Mouse (Mus musculus): ENCODE measurements around the gene Adamtsl5. TPM values are rescaled to one million over a fixed set of nuclear protein-coding genes. Genes with fewer than 3 reads are reported as not detected.

Gene Adamtsl5
- total RNA-seq, 2 experiments from 2014 or later, result 27.4 to 38.1 TPM

DNA sequence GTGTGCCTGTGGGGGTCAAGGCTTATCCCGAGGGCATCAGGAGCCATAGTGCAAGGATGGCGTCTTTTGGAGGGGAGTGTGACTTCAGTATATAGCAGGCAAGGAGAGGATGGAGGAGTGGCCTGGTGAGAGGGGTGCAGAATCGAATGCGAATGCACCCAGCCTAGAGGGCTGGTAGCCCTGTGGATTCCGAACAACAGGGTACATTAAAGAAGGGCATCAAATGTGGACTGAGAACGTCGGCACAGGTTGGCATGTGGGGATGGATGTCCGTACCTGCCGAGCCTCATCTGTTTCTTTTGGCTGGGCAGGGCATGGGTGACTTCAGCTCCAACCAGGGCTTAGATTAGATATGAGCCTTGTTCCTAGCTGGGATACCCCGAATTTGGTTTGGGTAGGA lies 48.4 kb downstream of the Adamtsl5 start:
- no peak for DNase-seq
- intact Hi-C loops (cut with DNase I), result no loop called here

DNA sequence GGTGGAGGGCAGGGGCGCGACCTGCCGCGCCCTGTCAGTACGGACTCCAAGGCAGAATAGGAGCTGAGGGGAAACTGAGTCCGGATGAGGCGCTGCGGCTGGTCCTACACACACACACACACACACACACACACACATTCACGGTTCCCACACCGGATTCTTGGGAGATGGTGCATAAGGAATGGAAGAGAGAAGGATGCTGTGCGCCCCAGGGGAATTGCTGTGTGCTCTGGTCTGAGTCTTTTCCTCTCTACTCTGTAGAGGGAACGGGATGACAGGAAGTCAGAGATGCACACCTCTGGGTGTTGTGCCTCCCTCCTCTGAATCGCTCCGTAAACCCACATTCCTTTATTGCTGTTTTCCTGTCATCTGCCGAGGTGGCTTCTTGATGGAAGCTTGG lies 48.9 kb downstream of the Adamtsl5 start:
- DNase-seq, result no peak
- intact Hi-C loops (cut with DNase I), result no loop called here

DNA sequence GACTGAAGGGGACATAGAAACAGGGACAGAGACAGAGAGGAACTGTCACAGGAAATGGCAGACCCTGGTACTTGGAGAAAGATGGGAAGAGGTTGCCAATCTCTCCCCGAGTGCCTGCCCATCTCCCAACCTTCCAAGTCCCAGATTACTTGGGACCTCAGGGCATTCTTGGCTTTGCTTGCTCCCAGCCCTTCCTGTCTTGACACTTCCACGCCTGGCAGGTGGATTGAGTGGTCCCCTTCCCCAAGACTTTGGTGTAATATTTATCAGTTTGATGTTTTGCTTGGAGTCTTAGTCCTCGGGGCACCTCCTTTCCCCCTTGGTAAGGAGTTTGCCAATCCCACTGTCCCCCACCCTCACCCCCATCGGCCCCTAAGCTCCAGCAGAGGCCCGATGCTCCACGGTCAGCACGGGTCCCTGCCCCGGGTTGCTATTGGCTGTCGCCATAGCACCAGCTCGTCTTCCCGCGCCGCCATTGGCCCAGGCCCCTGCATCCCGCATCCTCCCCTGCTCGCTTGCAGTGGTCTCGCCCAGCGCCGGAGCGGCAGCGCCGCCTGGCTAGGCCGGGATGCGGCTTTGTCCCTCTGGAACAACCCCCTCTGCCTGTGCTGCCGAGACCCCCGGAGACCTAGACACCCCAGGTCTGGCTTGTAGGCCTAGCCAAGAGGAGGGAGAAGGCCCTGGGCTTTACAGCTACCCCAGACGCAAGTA lies 49.5 kb downstream of the Adamtsl5 start:
- no peak for DNase-seq
- intact Hi-C loops (cut with DNase I), result no loop called here

DNA sequence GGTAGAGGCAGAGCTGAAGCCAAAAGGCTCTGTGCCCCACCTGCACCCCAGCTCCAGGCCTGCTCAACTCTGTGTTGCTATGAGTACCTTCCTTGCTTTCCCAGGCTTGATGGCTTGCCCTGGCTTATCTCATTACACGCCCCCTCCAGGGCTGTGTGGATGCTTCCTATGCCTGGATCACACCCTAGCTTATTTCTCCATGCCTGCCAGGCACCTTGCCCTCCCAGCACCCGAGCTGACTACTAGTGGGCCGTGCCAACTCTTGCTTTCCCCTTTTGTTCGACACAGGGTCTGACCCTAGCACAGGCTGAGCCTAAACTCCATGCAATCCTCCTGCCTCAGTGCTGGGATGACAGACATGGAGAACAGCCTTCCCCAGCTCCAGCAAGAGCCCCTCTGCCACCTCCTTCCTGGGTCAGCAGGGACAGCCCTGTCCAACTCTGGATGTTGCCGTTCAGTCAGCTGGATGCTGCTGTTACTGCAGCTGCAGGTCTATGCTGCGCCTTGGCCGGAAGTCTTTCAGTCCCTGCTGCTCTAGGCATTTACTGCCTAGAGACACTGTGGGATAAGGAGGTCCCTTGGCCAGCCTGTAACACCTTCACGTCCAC lies 50.6 kb downstream of the Adamtsl5 start:
- no peak for DNase-seq
- intact Hi-C loops (cut with DNase I), result no loop called here

DNA sequence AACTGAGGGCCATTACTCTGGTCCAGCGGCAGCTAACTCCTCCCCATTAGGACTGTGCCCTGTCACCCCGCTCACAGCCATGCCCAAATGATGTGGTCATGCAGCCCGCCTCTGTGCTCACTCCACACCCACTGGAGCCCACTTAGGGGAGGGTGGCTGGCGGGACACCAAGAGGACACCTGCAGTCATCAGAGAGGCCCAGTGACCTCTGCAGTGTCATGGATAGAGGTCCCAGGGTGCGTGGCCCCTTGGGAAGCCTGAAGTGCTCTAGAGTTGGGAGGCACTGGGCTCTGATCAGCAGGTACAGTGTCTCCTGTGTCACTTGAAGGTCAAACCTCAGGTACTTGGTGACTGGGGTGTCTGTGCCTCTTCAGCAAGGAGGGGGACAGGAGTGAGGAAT lies 51.4 kb downstream of the Adamtsl5 start:
- no peak for DNase-seq
- intact Hi-C loops (cut with DNase I), result no loop called here

DNA sequence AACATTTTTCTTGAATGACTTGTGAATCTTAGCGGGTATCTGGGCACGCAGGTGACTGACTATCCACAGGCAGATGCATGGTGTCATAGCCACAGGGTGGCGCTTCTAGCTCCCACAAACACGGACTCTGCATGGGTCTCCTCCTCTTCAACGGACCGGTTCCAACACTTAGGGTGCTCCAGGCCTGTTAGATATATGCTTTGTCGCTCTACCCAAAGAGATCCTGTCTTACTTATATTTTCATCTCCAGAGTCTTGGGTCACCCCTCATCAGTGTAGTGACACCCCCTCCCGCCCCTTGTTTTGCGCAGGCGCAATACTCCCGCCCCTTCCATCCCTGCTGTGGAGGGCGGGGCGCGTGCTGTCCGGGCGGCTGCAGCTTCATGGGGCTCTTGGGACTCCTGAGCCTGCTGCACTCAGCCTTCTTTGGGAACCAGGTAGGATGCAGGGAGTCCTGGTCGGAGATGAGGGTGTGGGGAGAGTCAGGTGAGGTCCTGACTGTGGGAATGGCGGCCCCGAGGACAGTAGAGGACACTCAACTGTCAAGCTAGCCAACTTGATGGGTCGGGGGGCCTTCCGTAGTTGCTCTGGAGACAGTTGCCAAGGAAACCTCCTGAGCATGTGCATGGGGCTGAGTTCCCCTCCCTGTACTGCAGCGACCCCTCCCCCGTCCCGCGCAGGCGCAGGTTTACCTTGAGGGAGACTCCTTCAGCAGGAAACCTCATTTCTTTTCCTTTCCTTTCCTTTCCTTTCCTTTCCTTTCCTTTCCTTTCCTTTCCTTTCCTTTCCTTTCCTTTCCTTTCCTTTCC lies 52.4 kb downstream of the Adamtsl5 start, which contains the start of gene Apc2:
Apc2 (plus strand) TSS at position 360 of the 808 bp plus-strand sequence.
- intact Hi-C loops (cut with DNase I), result loop anchor here (1.0 kb wide), 2 partner anchors 53 to 78 kb away; no protein-coding TSS in a partner anchor
- peak; percentile 66 to 72 for DNase-seq

DNA sequence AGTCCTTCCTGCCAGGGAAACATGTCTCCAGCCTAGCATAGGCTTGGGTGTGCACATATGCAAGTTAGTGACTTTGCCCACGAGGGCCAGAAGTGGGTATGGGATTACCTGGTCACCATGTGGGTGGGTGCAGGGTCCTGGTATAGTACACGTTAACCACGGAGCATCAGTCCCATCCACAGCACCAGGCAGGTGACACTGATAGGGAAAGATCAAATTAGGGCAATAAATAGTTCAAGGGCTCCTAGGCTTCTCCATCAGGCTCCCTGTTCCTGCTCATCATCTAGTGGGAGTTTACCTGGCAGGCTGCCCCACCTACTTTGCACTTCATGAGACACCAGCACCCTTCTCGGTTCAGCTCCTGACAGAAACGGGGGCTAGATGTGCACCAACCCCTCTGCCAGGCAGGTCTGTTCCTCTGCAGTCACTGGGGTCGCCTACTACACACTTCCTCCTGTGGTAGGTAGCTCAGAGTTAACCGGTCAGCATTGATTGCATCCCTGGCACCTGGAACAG lies 53.4 kb downstream of the Adamtsl5 start:
- intact Hi-C loops (cut with DNase I), result loop anchor here (1.0 kb wide), 2 partner anchors 54 to 79 kb away; no protein-coding TSS in a partner anchor
- DNase-seq, result no peak

DNA sequence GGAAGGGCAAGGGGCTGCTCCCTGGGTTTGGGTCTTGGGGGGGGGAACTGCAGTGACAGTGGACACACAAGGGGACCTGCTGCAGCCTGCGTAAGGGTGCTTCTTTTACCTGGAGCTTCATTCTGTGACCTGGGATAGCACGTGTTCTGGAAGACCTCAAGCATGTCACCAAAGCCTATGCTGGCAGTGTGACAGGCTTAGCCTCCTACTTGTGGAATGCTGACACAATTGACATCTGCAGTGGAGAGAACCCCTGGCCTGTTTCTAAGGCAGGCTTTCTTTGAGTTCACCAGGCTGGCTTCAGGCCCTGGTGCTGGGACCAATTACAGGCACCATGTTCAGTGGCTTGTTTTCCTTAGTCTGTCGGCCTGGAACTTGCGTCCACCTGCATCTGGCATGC lies 53.9 kb downstream of the Adamtsl5 start:
- DNase-seq, result no peak
- intact Hi-C loops (cut with DNase I), result no loop called here

DNA sequence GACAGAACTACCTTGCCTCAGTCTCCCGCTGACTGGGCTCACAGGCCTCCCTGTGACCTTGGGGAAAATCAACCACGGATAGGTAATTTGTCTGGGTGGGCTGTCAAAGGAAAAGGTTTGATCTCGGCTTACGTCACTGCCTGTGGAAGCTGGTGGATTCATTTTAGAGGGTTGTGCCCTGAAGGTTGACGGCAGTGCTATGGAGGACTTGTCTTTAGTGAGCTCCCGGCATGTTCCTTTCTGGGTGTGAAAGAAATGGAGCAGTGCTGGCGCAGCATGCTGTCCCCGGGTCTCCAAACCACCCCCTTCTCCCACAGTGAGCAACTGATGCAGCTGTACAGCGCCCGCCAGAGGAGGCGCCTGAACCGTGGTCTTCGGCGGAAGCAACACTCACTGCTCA lies 54.9 kb downstream of the Adamtsl5 start:
- intact Hi-C loops (cut with DNase I), result no loop called here
- DNase-seq, result no peak

DNA sequence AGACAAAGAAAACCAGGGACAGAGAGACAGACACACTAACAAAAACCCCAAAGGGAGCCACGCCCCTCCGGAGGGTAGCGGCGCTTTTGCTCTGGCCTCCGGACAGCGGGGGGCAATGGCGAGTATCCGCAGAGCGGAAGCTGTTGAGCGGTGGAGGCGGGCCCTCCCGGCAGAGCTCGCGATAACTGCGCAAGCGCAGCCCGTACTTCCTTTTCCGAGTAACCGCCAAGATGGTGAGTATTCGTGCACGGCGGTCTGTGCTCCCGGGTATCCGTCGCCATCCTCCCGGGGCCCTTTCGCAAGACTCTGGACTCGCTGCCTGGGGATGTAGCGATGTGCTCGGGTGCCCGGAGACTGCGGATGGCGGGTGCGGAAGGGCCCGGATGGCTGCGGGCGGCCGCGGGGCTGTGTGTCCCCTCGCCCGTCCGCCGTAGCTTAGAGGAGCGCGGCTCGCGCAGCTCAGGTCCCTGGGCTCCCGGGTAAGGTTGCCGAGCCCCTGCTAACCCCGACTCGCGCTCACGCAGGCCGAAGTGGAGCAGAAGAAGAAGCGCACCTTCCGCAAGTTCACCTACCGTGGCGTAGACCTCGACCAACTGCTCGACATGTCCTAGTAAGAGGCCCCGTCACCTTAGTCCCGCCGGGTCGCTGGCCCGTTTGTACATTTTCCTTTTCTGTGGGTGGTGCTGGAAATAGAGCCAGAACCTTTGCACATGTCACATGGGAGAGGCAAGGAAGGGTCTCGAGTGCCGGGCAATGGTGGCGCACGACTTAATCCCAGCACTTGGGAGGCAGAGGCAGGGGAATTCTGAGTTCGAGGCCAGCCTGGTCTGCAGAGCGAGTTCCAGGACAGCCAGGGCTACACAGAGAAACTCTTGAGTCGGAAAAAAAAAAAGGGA lies 55.7 kb downstream of the Adamtsl5 start, which contains the start of gene Rps15:
Rps15 (plus strand) TSS at position 203 of the 896 bp plus-strand sequence.
- intact Hi-C loops (cut with DNase I), result no loop called here
- peak; percentile 89 to 92 for DNase-seq

Small RNAs within 50 kb of the gene (microRNA-seq; reads per million reads assigned to microRNA genes)
- 0 reads per million in 2 experiments for gene Gm22721

Other genes with a start within 250 kb of the Adamtsl5 start
- gene Sbno2, start 242.8 kb downstream of the Adamtsl5 start, total RNA-seq (2021), result 1 to 10 TPM; 4.5 to 7.3 TPM
- 100 to 1,000 TPM; 120 to 135 TPM for gene Stk11, start 232.6 kb downstream of the Adamtsl5 start, total RNA-seq (2021)
- 100 to 1,000 TPM; 600 to 616 TPM for gene Atp5d, start 209.8 kb downstream of the Adamtsl5 start, total RNA-seq (2021)
- gene Cbarp, start 207.6 kb downstream of the Adamtsl5 start, total RNA-seq (2021), result 1 to 10 TPM; 1.4 to 2.1 TPM
- gene Midn, start 200.1 kb downstream of the Adamtsl5 start, total RNA-seq (2021), result 10 to 100 TPM; 37.6 to 49.3 TPM
- gene Cirbp, start 182.4 kb downstream of the Adamtsl5 start, total RNA-seq (2021), result 10 to 100 TPM; 22.6 to 28.3 TPM
- gene 1600002K03Rik, start 175.5 kb downstream of the Adamtsl5 start, total RNA-seq (2021), result 1 to 10 TPM; 4.7 to 5.1 TPM
- under 1 TPM; 0.27 to 0.31 TPM for gene Efna2, start 168.9 kb downstream of the Adamtsl5 start, total RNA-seq (2021)
- 10 to 100 TPM; 12.3 to 14.3 TPM for gene Mum1, start 122.0 kb downstream of the Adamtsl5 start, total RNA-seq (2021)
- gene Ndufs7, start 99.3 kb downstream of the Adamtsl5 start, total RNA-seq (2021), result 100 to 1,000 TPM; 516 to 553 TPM
- 10 to 100 TPM; 35.1 to 59.8 TPM for gene Gamt, start 87.4 kb downstream of the Adamtsl5 start, total RNA-seq (2021)
- gene Dazap1, start 86.9 kb downstream of the Adamtsl5 start, total RNA-seq (2021), result 10 to 100 TPM; 30.0 to 40.4 TPM
- 100 to 1,000 TPM; 529 to 644 TPM for gene Rps15, start 56.0 kb downstream of the Adamtsl5 start, total RNA-seq (2021)
- under 1 TPM; 0.54 to 0.57 TPM for gene Apc2, start 52.4 kb downstream of the Adamtsl5 start, total RNA-seq (2021)
- gene 2310011J03Rik, start 27.9 kb downstream of the Adamtsl5 start, total RNA-seq (2021), result 1 to 10 TPM; 5.5 to 6.2 TPM
- 1 to 10 TPM; 1.1 to 2.0 TPM for gene Pcsk4, start 18.9 kb downstream of the Adamtsl5 start, total RNA-seq (2021)
- 1 to 10 TPM; 1.3 to 1.5 TPM for gene Reep6, start 18.5 kb downstream of the Adamtsl5 start, total RNA-seq (2021)
- gene Plk5, start 8.0 kb upstream of the Adamtsl5 start, total RNA-seq (2021), result under 1 TPM; 0.15 to 0.20 TPM
- 1 to 10 TPM; 3.4 to 4.5 TPM for gene Mex3d, start 39.2 kb upstream of the Adamtsl5 start, total RNA-seq (2021)
- gene Mbd3, start 51.1 kb upstream of the Adamtsl5 start, total RNA-seq (2021), result 10 to 100 TPM; 95.1 to 99.9 TPM
- 100 to 1,000 TPM; 825 to 866 TPM for gene Uqcr11, start 58.4 kb upstream of the Adamtsl5 start, total RNA-seq (2021)
- 10 to 100 TPM; 11.0 to 12.0 TPM for gene Tcf3, start 85.2 kb upstream of the Adamtsl5 start, total RNA-seq (2021)
- not detected for gene Onecut3, start 146.4 kb upstream of the Adamtsl5 start, total RNA-seq (2021)
- not detected for gene Atp8b3, start 190.7 kb upstream of the Adamtsl5 start, total RNA-seq (2021)
- 1 to 10 TPM; 8.8 to 9.7 TPM for gene Rexo1, start 213.1 kb upstream of the Adamtsl5 start, total RNA-seq (2021)
- 1 to 10 TPM; 1.5 TPM for gene Klf16, start 228.9 kb upstream of the Adamtsl5 start, total RNA-seq (2021)
- 10 to 100 TPM; 52.5 to 62.7 TPM for gene Abhd17a, start 241.9 kb upstream of the Adamtsl5 start, total RNA-seq (2021)

Data from gastrocnemius, postnatal 36 days (tissue).